Mouse (Mus musculus): Measurements from ENCODE around the gene Efcab12. TPM values are rescaled to one million over a fixed set of nuclear protein-coding genes. Genes with fewer than 3 reads are reported as not detected.
"Not testable (repeated sequence)": the region's sequence is repeated elsewhere in the genome, so short reads cannot be mapped to it uniquely, and the experiment has no call there.

Gene Efcab12
- 2.1 TPM in 2 replicates for polyA plus RNA-seq (2014; fragmentation: Nextera tagmentation; extraction: Ambion mirVana)

- Histone ChIP-seq H3K4me3 (ENCODE audit: low read depth, low read length) (peak within 1 kb of the TSS; percentile 32), H3K36me3 (ENCODE audit: control insufficient read depth, insufficient read depth, low read length) (no peaks in the 10 kb centered on the region), H3K4me1 (replicated peaks; ENCODE audit: control insufficient read depth, insufficient read depth, low read length) (0 out of 2 replicates have a peak, but pooled peaks cover 3% of the 10 kb centered on the region), H3K9me3 (ENCODE audit: control insufficient read depth, low read length) (no peaks in the 10 kb centered on the region), H3K9ac (ENCODE audit: low read depth, low read length) (peak within 1 kb of the TSS; percentile 46; the same call in 1 of the 2 replicates), H3K4me2 (replicated peaks; ENCODE audit: low read depth, low read length) (peak within 1 kb of the TSS; percentile 68), H3K27me3 (ENCODE audit: control insufficient read depth, insufficient read depth, low read length) (no peaks in the 10 kb centered on the region), H3K27ac (ENCODE audit: low read depth, low read length) (no peak within 1 kb of the TSS)
- 2% methylated on average over 19 of the region's 19 CpGs for WGBS
- ATAC-seq (ENCODE audit: low FRiP score) (peak; percentile 93), DNase-seq (ENCODE audit: low spot score) (peak; percentile 76)
These were observed at the start of gene Efcab12 for GRCm38 (mm10) chr6:115838161-115838597. Efcab12 (minus strand) TSS chr6:115838412.

DNA sequence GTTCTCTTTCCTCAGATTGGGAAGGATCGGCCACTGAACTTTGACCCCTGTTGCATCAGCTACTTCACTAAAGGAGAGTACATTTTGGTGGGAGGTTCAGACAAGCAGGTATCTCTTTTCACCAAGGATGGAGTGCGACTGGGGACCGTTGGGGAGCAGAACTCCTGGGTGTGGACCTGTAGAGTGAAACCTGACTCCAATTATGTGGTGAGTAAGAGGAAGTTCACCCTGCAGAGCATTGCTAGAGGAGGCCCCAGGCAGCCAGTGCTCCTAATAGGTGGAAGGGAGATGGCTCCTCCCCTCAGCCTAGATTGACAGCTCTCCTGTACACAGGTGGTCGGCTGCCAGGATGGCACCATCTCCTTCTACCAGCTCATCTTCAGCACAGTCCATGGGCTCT is 48.7 kb upstream of the Efcab12 start:
- H3K4me1 ChIP-seq (replicated peaks; ENCODE audit: control insufficient read depth, insufficient read depth, low read length): no peaks in the 10 kb centered on the region
- ATAC-seq (ENCODE audit: low FRiP score) (no peak), DNase-seq (ENCODE audit: low spot score) (no peak)
- no peak overlapping the region for H3K4me2 ChIP-seq (replicated peaks; ENCODE audit: low read depth, low read length)
- no peaks in the 10 kb centered on the region for H3K9me3 ChIP-seq (ENCODE audit: control insufficient read depth, low read length)
- no peak overlapping the region for H3K4me3 ChIP-seq (ENCODE audit: low read depth, low read length)
- H3K27me3 ChIP-seq (ENCODE audit: control insufficient read depth, insufficient read depth, low read length): no peaks in the 10 kb centered on the region
- 73% methylated on average over 4 of the region's 4 CpGs for WGBS
- H3K9ac ChIP-seq (ENCODE audit: low read depth, low read length): no peak overlapping the region
- no peaks in the 10 kb centered on the region; the same call in none of the 2 replicates for H3K36me3 ChIP-seq (ENCODE audit: control insufficient read depth, insufficient read depth, low read length)
- no peak overlapping the region for H3K27ac ChIP-seq (ENCODE audit: low read depth, low read length)

GRCm38 (mm10) chr6:115884018-115884417 is 45.8 kb upstream of the Efcab12 start:
- H3K4me1 ChIP-seq (replicated peaks; ENCODE audit: control insufficient read depth, insufficient read depth, low read length): no peaks in the 10 kb centered on the region
- H3K27me3 ChIP-seq (ENCODE audit: control insufficient read depth, insufficient read depth, low read length): no peaks in the 10 kb centered on the region
- H3K9me3 ChIP-seq (ENCODE audit: control insufficient read depth, low read length): no peaks in the 10 kb centered on the region
- no peak overlapping the region for H3K4me2 ChIP-seq (replicated peaks; ENCODE audit: low read depth, low read length)
- no peak overlapping the region for H3K4me3 ChIP-seq (ENCODE audit: low read depth, low read length)
- peaks cover 2% of the 10 kb centered on the region for H3K36me3 ChIP-seq (ENCODE audit: control insufficient read depth, insufficient read depth, low read length)
- no peak overlapping the region for H3K27ac ChIP-seq (ENCODE audit: low read depth, low read length)
- DNase-seq (ENCODE audit: low spot score) (no peak), ATAC-seq (ENCODE audit: low FRiP score) (no peak)
- no peak overlapping the region for H3K9ac ChIP-seq (ENCODE audit: low read depth, low read length)

- H3K36me3 ChIP-seq (ENCODE audit: control insufficient read depth, insufficient read depth, low read length): 0 out of 2 replicates have a peak, but pooled peaks cover 2% of the 10 kb centered on the region
These were observed 42.5 kb upstream of the Efcab12 start for GRCm38 (mm10) chr6:115880751-115881150.

GRCm38 (mm10) chr6:115879736-115880135 is 41.5 kb upstream of the Efcab12 start:
- DNase-seq (ENCODE audit: low spot score): no peak
- Histone ChIP-seq H3K9me3 (ENCODE audit: control insufficient read depth, low read length) (no peaks in the 10 kb centered on the region), H3K4me3 (ENCODE audit: low read depth, low read length) (no peak overlapping the region), H3K4me2 (replicated peaks; ENCODE audit: low read depth, low read length) (no peak overlapping the region), H3K27me3 (ENCODE audit: control insufficient read depth, insufficient read depth, low read length) (no peaks in the 10 kb centered on the region), H3K36me3 (ENCODE audit: control insufficient read depth, insufficient read depth, low read length) (0 out of 2 replicates have a peak, but pooled peaks cover 2% of the 10 kb centered on the region), H3K4me1 (replicated peaks; ENCODE audit: control insufficient read depth, insufficient read depth, low read length) (no peaks in the 10 kb centered on the region), H3K27ac (ENCODE audit: low read depth, low read length) (no peak overlapping the region), H3K9ac (ENCODE audit: low read depth, low read length) (no peak overlapping the region)
- 86% methylated on average over 6 of the region's 6 CpGs for WGBS
- no peak for ATAC-seq (ENCODE audit: low FRiP score)

More at GRCm38 (mm10) chr6:115880751-115881150, 42.5 kb upstream of the Efcab12 start:
- Histone ChIP-seq H3K27ac (ENCODE audit: low read depth, low read length) (no peak overlapping the region), H3K4me2 (replicated peaks; ENCODE audit: low read depth, low read length) (no peak overlapping the region), H3K9ac (ENCODE audit: low read depth, low read length) (no peak overlapping the region), H3K4me1 (replicated peaks; ENCODE audit: control insufficient read depth, insufficient read depth, low read length) (no peaks in the 10 kb centered on the region), H3K27me3 (ENCODE audit: control insufficient read depth, insufficient read depth, low read length) (no peaks in the 10 kb centered on the region), H3K9me3 (ENCODE audit: control insufficient read depth, low read length) (no peaks in the 10 kb centered on the region), H3K4me3 (ENCODE audit: low read depth, low read length) (no peak overlapping the region)
- ATAC-seq (ENCODE audit: low FRiP score): no peak
- no peak for DNase-seq (ENCODE audit: low spot score)
- 90% methylated on average over 8 of the region's 8 CpGs for WGBS

- no peak overlapping the region for H3K4me2 ChIP-seq (replicated peaks; ENCODE audit: low read depth, low read length)
- no peaks in the 10 kb centered on the region for H3K27me3 ChIP-seq (ENCODE audit: control insufficient read depth, insufficient read depth, low read length)
- DNase-seq (ENCODE audit: low spot score) (no peak), ATAC-seq (ENCODE audit: low FRiP score) (no peak)
- H3K9me3 ChIP-seq (ENCODE audit: control insufficient read depth, low read length): no peaks in the 10 kb centered on the region
- no peak overlapping the region for H3K27ac ChIP-seq (ENCODE audit: low read depth, low read length)
- H3K9ac ChIP-seq (ENCODE audit: low read depth, low read length): no peak overlapping the region
- H3K36me3 ChIP-seq (ENCODE audit: control insufficient read depth, insufficient read depth, low read length): 0 out of 2 replicates have a peak, but pooled peaks cover 2% of the 10 kb centered on the region
- H3K4me1 ChIP-seq (replicated peaks; ENCODE audit: control insufficient read depth, insufficient read depth, low read length): no peaks in the 10 kb centered on the region
- WGBS: 82% methylated on average over 6 of the region's 6 CpGs
- no peak overlapping the region for H3K4me3 ChIP-seq (ENCODE audit: low read depth, low read length)
These were observed 40.5 kb upstream of the Efcab12 start for GRCm38 (mm10) chr6:115878694-115879093.

GRCm38 (mm10) chr6:115877239-115877638 is 39.0 kb upstream of the Efcab12 start:
- Histone ChIP-seq H3K9me3 (ENCODE audit: control insufficient read depth, low read length) (no peaks in the 10 kb centered on the region), H3K27me3 (ENCODE audit: control insufficient read depth, insufficient read depth, low read length) (no peaks in the 10 kb centered on the region), H3K4me3 (ENCODE audit: low read depth, low read length) (no peak overlapping the region), H3K36me3 (ENCODE audit: control insufficient read depth, insufficient read depth, low read length) (0 out of 2 replicates have a peak, but pooled peaks cover 2% of the 10 kb centered on the region), H3K27ac (ENCODE audit: low read depth, low read length) (no peak overlapping the region), H3K4me2 (replicated peaks; ENCODE audit: low read depth, low read length) (no peak overlapping the region), H3K4me1 (replicated peaks; ENCODE audit: control insufficient read depth, insufficient read depth, low read length) (no peaks in the 10 kb centered on the region), H3K9ac (ENCODE audit: low read depth, low read length) (no peak overlapping the region)
- ATAC-seq (ENCODE audit: low FRiP score): no peak
- 93% methylated on average over 2 of the region's 2 CpGs for WGBS
- DNase-seq (ENCODE audit: low spot score): no peak

GRCm38 (mm10) chr6:115871318-115871717 is 33.1 kb upstream of the Efcab12 start:
- not testable (repeated sequence) for H3K27ac ChIP-seq (ENCODE audit: low read depth, low read length); H3K9ac ChIP-seq (ENCODE audit: low read depth, low read length); H3K27me3 ChIP-seq (ENCODE audit: control insufficient read depth, insufficient read depth, low read length); H3K36me3 ChIP-seq (ENCODE audit: control insufficient read depth, insufficient read depth, low read length); H3K9me3 ChIP-seq (ENCODE audit: control insufficient read depth, low read length); H3K4me1 ChIP-seq (replicated peaks; ENCODE audit: control insufficient read depth, insufficient read depth, low read length); H3K4me2 ChIP-seq (replicated peaks; ENCODE audit: low read depth, low read length); DNase-seq (ENCODE audit: low spot score); H3K4me3 ChIP-seq (ENCODE audit: low read depth, low read length); ATAC-seq (ENCODE audit: low FRiP score)
- no CpG with 5 or more reads among the region's 3 CpGs for WGBS

DNA sequence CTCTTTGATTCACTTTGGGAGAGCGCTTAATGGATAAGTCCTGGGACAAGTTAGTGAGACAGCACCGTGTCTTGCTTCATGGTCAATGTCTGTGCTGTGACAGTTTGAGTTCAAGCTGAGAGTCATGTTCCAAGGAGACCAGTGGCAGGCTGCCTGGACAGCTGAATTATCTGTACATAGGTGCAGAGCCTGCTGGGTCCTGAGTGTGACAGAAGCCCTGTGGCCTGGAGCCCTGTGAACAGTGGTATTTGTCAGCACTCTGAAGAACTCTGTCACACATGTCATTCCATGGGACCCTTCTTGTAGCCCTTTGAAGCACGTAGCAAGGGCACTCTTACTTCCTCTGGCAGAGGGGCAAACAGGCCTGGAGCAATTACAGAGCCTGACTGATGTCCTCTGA is 28.9 kb upstream of the Efcab12 start:
- H3K9ac ChIP-seq (ENCODE audit: low read depth, low read length); H3K36me3 ChIP-seq (ENCODE audit: control insufficient read depth, insufficient read depth, low read length); H3K4me2 ChIP-seq (replicated peaks; ENCODE audit: low read depth, low read length); H3K27ac ChIP-seq (ENCODE audit: low read depth, low read length); DNase-seq (ENCODE audit: low spot score); H3K9me3 ChIP-seq (ENCODE audit: control insufficient read depth, low read length); H3K4me1 ChIP-seq (replicated peaks; ENCODE audit: control insufficient read depth, insufficient read depth, low read length); H3K4me3 ChIP-seq (ENCODE audit: low read depth, low read length); ATAC-seq (ENCODE audit: low FRiP score); H3K27me3 ChIP-seq (ENCODE audit: control insufficient read depth, insufficient read depth, low read length): not testable (repeated sequence)
- WGBS: no CpG with 5 or more reads among the region's 3 CpGs
